Mouse (Mus musculus): ENCODE measurements around the gene Mcm6. TPM values are rescaled to one million over a fixed set of nuclear protein-coding genes. Genes with fewer than 3 reads are reported as not detected.

Mcm6 gene
- polyA plus RNA-seq, 1 experiment from 2014 or later: 192 TPM

- H3K27ac ChIP-seq (ENCODE audit: low read length): no peak overlapping the region
- no peak overlapping the region for H3K4me2 ChIP-seq (ENCODE audit: low read depth, low read length)
- WGBS (ENCODE audit: insufficient replicate concordance): 16% methylated on average over 4 of the region's 4 CpGs
- no peaks in the 10 kb centered on the region for H3K27me3 ChIP-seq (ENCODE audit: control insufficient read depth, insufficient read depth, low read depth, low read length)
- H3K4me1 ChIP-seq (ENCODE audit: control insufficient read depth, low read depth, low read length): no peaks in the 10 kb centered on the region
- H3K9me3 ChIP-seq (replicated peaks; ENCODE audit: control insufficient read depth, low read length): no peaks in the 10 kb centered on the region
- no peaks in the 10 kb centered on the region for H3K36me3 ChIP-seq (ENCODE audit: control insufficient read depth, insufficient read depth)
- ATAC-seq (ENCODE audit: low read depth): no peak
- H3K4me3 ChIP-seq (ENCODE audit: low read depth, low read length): no peak overlapping the region
- H3K9ac ChIP-seq (ENCODE audit: low read depth, low read length): no peak overlapping the region
These were observed 44.8 kb downstream of the Mcm6 start for GRCm38 (mm10) chr1:128314665-128315064.

GRCm38 (mm10) chr1:128309043-128309442 lies 50.4 kb downstream of the Mcm6 start:
- WGBS (ENCODE audit: insufficient replicate concordance): 46% methylated on average over 3 of the region's 3 CpGs
- Histone ChIP-seq H3K9ac (ENCODE audit: low read depth, low read length) (no peak overlapping the region), H3K36me3 (ENCODE audit: control insufficient read depth, insufficient read depth) (no peaks in the 10 kb centered on the region), H3K27me3 (ENCODE audit: control insufficient read depth, insufficient read depth, low read depth, low read length) (no peaks in the 10 kb centered on the region), H3K4me3 (ENCODE audit: low read depth, low read length) (no peak overlapping the region), H3K4me1 (ENCODE audit: control insufficient read depth, low read depth, low read length) (no peaks in the 10 kb centered on the region), H3K9me3 (replicated peaks; ENCODE audit: control insufficient read depth, low read length) (no peaks in the 10 kb centered on the region), H3K4me2 (ENCODE audit: low read depth, low read length) (no peak overlapping the region), H3K27ac (ENCODE audit: low read length) (no peak overlapping the region)
- no peak for ATAC-seq (ENCODE audit: low read depth)

GRCm38 (mm10) chr1:128303900-128304299 lies 55.6 kb downstream of the Mcm6 start:
- no peaks in the 10 kb centered on the region for H3K9me3 ChIP-seq (replicated peaks; ENCODE audit: control insufficient read depth, low read length)
- no peaks in the 10 kb centered on the region for H3K36me3 ChIP-seq (ENCODE audit: control insufficient read depth, insufficient read depth)
- ATAC-seq (ENCODE audit: low read depth): no peak
- H3K4me3 ChIP-seq (ENCODE audit: low read depth, low read length): no peak overlapping the region
- no peaks in the 10 kb centered on the region for H3K4me1 ChIP-seq (ENCODE audit: control insufficient read depth, low read depth, low read length)
- H3K4me2 ChIP-seq (ENCODE audit: low read depth, low read length): no peak overlapping the region
- no peak overlapping the region for H3K27ac ChIP-seq (ENCODE audit: low read length)
- H3K9ac ChIP-seq (ENCODE audit: low read depth, low read length): no peak overlapping the region
- 83% methylated on average over 16 of the region's 16 CpGs for WGBS (ENCODE audit: insufficient replicate concordance)
- H3K27me3 ChIP-seq (ENCODE audit: control insufficient read depth, insufficient read depth, low read depth, low read length): no peaks in the 10 kb centered on the region

- no peaks in the 10 kb centered on the region for H3K36me3 ChIP-seq (ENCODE audit: control insufficient read depth, insufficient read depth)
- 69% methylated on average over 5 of the region's 5 CpGs for WGBS (ENCODE audit: insufficient replicate concordance)
- no peaks in the 10 kb centered on the region for H3K4me1 ChIP-seq (ENCODE audit: control insufficient read depth, low read depth, low read length)
- no peaks in the 10 kb centered on the region for H3K27me3 ChIP-seq (ENCODE audit: control insufficient read depth, insufficient read depth, low read depth, low read length)
- no peak overlapping the region for H3K4me2 ChIP-seq (ENCODE audit: low read depth, low read length)
- no peak overlapping the region for H3K4me3 ChIP-seq (ENCODE audit: low read depth, low read length)
- no peaks in the 10 kb centered on the region for H3K9me3 ChIP-seq (replicated peaks; ENCODE audit: control insufficient read depth, low read length)
- no peak for ATAC-seq (ENCODE audit: low read depth)
- H3K9ac ChIP-seq (ENCODE audit: low read depth, low read length): no peak overlapping the region
- H3K27ac ChIP-seq (ENCODE audit: low read length): no peak overlapping the region
These were observed 63.5 kb downstream of the Mcm6 start for GRCm38 (mm10) chr1:128295717-128296528.

DNA sequence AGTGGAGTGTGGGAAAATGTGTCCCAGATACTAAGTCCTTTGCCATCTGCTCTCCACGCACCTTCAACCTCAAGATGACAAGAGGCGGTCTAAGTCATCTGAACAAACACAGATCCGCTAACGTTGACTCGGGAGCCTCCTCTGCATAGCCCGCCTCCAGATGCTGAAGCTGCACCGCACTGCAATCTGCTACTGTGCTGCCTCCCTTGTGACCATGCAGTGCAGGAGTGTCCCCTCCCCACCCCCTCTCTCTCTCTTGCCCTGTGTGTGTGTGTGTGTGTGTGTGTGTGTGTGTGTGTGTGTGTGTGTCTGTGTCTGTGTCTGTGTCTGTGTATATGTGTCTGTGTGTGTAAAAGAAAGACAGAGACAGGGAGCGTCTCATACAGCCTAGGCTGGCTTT lies 64.2 kb downstream of the Mcm6 start:
- WGBS (ENCODE audit: insufficient replicate concordance): 67% methylated on average over 8 of the region's 8 CpGs
- H3K36me3 ChIP-seq (ENCODE audit: control insufficient read depth, insufficient read depth): no peaks in the 10 kb centered on the region
- no peak for ATAC-seq (ENCODE audit: low read depth)
- no peaks in the 10 kb centered on the region for H3K27me3 ChIP-seq (ENCODE audit: control insufficient read depth, insufficient read depth, low read depth, low read length)
- no peaks in the 10 kb centered on the region for H3K4me1 ChIP-seq (ENCODE audit: control insufficient read depth, low read depth, low read length)
- no peak overlapping the region for H3K9ac ChIP-seq (ENCODE audit: low read depth, low read length)
- no peaks in the 10 kb centered on the region for H3K9me3 ChIP-seq (replicated peaks; ENCODE audit: control insufficient read depth, low read length)
- H3K4me2 ChIP-seq (ENCODE audit: low read depth, low read length): no peak overlapping the region
- no peak overlapping the region for H3K4me3 ChIP-seq (ENCODE audit: low read depth, low read length)
- H3K27ac ChIP-seq (ENCODE audit: low read length): no peak overlapping the region

DNA sequence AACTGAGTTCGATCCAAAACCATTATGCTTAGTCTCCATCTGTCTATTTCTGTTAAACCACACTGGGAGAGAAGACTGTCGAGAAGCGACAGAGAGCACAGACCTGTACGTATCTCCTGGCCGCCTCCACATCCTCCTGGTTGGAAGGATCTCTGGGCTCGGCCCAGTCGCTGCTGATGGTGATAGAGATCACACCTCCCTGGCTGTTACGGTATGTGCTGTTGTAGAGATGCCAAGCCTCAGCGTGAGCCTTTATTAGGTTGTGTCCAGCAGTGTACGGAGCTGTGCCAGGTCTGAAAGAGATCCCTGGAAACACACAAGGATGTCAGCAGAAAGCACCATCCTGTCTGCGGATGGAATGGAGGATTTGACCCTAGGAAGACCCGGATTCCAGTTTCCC lies 65.9 kb downstream of the Mcm6 start:
- no peak overlapping the region for H3K9ac ChIP-seq (ENCODE audit: low read depth, low read length)
- no peaks in the 10 kb centered on the region for H3K36me3 ChIP-seq (ENCODE audit: control insufficient read depth, insufficient read depth)
- H3K27me3 ChIP-seq (ENCODE audit: control insufficient read depth, insufficient read depth, low read depth, low read length): no peaks in the 10 kb centered on the region
- ATAC-seq (ENCODE audit: low read depth): no peak
- H3K4me2 ChIP-seq (ENCODE audit: low read depth, low read length): no peak overlapping the region
- H3K4me1 ChIP-seq (ENCODE audit: control insufficient read depth, low read depth, low read length): no peaks in the 10 kb centered on the region
- no peak overlapping the region for H3K4me3 ChIP-seq (ENCODE audit: low read depth, low read length)
- H3K9me3 ChIP-seq (replicated peaks; ENCODE audit: control insufficient read depth, low read length): no peaks in the 10 kb centered on the region
- 70% methylated on average over 12 of the region's 12 CpGs for WGBS (ENCODE audit: insufficient replicate concordance)
- no peak overlapping the region for H3K27ac ChIP-seq (ENCODE audit: low read length)

GRCm38 (mm10) chr1:128290295-128290694 lies 69.2 kb downstream of the Mcm6 start:
- H3K4me2 ChIP-seq (ENCODE audit: low read depth, low read length): no peak overlapping the region
- H3K4me3 ChIP-seq (ENCODE audit: low read depth, low read length): no peak overlapping the region
- ATAC-seq (ENCODE audit: low read depth): no peak
- 71% methylated on average over 5 of the region's 5 CpGs for WGBS (ENCODE audit: insufficient replicate concordance)
- no peaks in the 10 kb centered on the region for H3K27me3 ChIP-seq (ENCODE audit: control insufficient read depth, insufficient read depth, low read depth, low read length)
- H3K27ac ChIP-seq (ENCODE audit: low read length): no peak overlapping the region
- no peaks in the 10 kb centered on the region for H3K36me3 ChIP-seq (ENCODE audit: control insufficient read depth, insufficient read depth)
- no peak overlapping the region for H3K9ac ChIP-seq (ENCODE audit: low read depth, low read length)
- no peaks in the 10 kb centered on the region for H3K9me3 ChIP-seq (replicated peaks; ENCODE audit: control insufficient read depth, low read length)
- no peaks in the 10 kb centered on the region for H3K4me1 ChIP-seq (ENCODE audit: control insufficient read depth, low read depth, low read length)

- H3K4me1 ChIP-seq (ENCODE audit: control insufficient read depth, low read depth, low read length): no peaks in the 10 kb centered on the region
- no peak overlapping the region for H3K4me2 ChIP-seq (ENCODE audit: low read depth, low read length)
- H3K9ac ChIP-seq (ENCODE audit: low read depth, low read length): no peak overlapping the region
- WGBS (ENCODE audit: insufficient replicate concordance): 78% methylated on average over 9 of the region's 9 CpGs
- H3K9me3 ChIP-seq (replicated peaks; ENCODE audit: control insufficient read depth, low read length): no peaks in the 10 kb centered on the region; the same call in 1 of the 2 replicates
- ATAC-seq (ENCODE audit: low read depth): no peak
- H3K27me3 ChIP-seq (ENCODE audit: control insufficient read depth, insufficient read depth, low read depth, low read length): no peaks in the 10 kb centered on the region
- no peak overlapping the region for H3K27ac ChIP-seq (ENCODE audit: low read length)
- H3K4me3 ChIP-seq (ENCODE audit: low read depth, low read length): no peak overlapping the region
- H3K36me3 ChIP-seq (ENCODE audit: control insufficient read depth, insufficient read depth): no peaks in the 10 kb centered on the region
These were observed 74.3 kb downstream of the Mcm6 start for GRCm38 (mm10) chr1:128285136-128285535.

DNA sequence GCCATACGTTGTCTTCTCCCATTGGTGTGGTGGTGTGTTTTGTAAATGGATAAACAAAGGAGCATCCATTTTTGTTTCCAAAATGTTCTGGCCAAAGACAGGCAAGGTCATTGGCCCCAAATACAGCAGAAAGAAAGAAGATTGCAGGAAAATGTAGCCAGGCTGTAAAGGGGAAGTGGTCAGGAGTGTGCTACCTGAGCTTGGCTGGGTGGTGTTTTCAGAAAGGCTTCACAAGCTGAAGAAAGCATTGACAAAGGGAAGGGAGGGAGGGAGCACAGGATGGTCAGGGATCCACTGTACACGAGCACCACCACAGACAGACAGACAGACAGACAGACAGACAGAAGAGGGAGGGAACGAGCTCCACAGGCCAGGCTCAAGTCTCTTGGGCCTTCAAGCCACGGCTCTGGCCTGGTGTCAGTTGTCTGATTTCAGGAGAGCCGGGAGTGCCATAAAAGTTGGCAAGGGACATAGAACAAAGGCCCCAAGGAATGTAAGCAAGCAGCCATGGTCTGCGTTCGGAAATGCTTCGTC lies 75.2 kb downstream of the Mcm6 start:
- WGBS (ENCODE audit: insufficient replicate concordance): 68% methylated on average over 8 of the region's 8 CpGs
- Histone ChIP-seq H3K4me3 (ENCODE audit: low read depth, low read length) (no peak overlapping the region), H3K4me1 (ENCODE audit: control insufficient read depth, low read depth, low read length) (no peaks in the 10 kb centered on the region), H3K9me3 (replicated peaks; ENCODE audit: control insufficient read depth, low read length) (no peaks in the 10 kb centered on the region; the same call in 1 of the 2 replicates), H3K36me3 (ENCODE audit: control insufficient read depth, insufficient read depth) (peaks cover 4% of the 10 kb centered on the region; the same call in 1 of the 2 replicates), H3K9ac (ENCODE audit: low read depth, low read length) (no peak overlapping the region), H3K27ac (ENCODE audit: low read length) (no peak overlapping the region), H3K27me3 (ENCODE audit: control insufficient read depth, insufficient read depth, low read depth, low read length) (no peaks in the 10 kb centered on the region), H3K4me2 (ENCODE audit: low read depth, low read length) (no peak overlapping the region)
- no peak for ATAC-seq (ENCODE audit: low read depth)
